Mouse (Mus musculus): Measurements from ENCODE around the gene Pan3. TPM values are rescaled to one million over a fixed set of nuclear protein-coding genes. Genes with fewer than 3 reads are reported as not detected.

Pan3 gene
- total RNA-seq, 2 experiments from 2014 or later: 129 to 303 TPM

Other genes with a start within 250 kb of the Pan3 start
- gene Gsx1, start 241.5 kb upstream of the Pan3 start, total RNA-seq (2015): not detected in 2 replicates
- gene Gsx1, start 241.5 kb upstream of the Pan3 start, total RNA-seq (2017): not detected in 2 replicates
- gene Pdx1, start 160.2 kb upstream of the Pan3 start, total RNA-seq (2015): not detected in 2 replicates
- gene Pdx1, start 160.2 kb upstream of the Pan3 start, total RNA-seq (2017): not detected in 2 replicates
- not detected in 2 replicates for gene Cdx2, start 122.9 kb upstream of the Pan3 start, total RNA-seq (2015)
- gene Cdx2, start 122.9 kb upstream of the Pan3 start, total RNA-seq (2017): not detected in 2 replicates
- gene Urad, start 107.7 kb upstream of the Pan3 start, total RNA-seq (2015): not detected in 2 replicates
- not detected in 2 replicates for gene Urad, start 107.7 kb upstream of the Pan3 start, total RNA-seq (2017)
- gene Flt3, start 29.7 kb upstream of the Pan3 start, total RNA-seq (2015): 8.1 TPM in 2 replicates
- 14.1 and 16.2 TPM in 2 replicates for gene Flt3, start 29.7 kb upstream of the Pan3 start, total RNA-seq (2017)